Mouse (Mus musculus) embryonic fibroblast, embryonic 13.5 days (primary cell): ENCODE measurements at regions not wholly inside any gene's neighbourhood (a gene's known extent, or its start where the extent isn't known, plus 50 kb on each side); places are given as distances from the start of the nearest gene placed in this dataset.

Experiments
- H3K27ac ChIP-seq: 2 replicates; pipeline ENCODE4 v1.5.1; 2012; ENCODE audit warnings: low read length, control low read depth, inconsistent platforms; ENCODE audit not compliant: insufficient read depth
- H3K4me1 ChIP-seq: 2 replicates; pipeline ENCODE4 v1.6.1; 2011; ENCODE audit warnings: low read length; ENCODE audit not compliant: control insufficient read depth, insufficient read depth
- H3K4me3 ChIP-seq: 2 replicates; pipeline ENCODE4 v1.5.1; 2011; ENCODE audit warnings: mild to moderate bottlenecking, control low read depth, low read length; ENCODE audit not compliant: insufficient read depth
- CTCF ChIP-seq: IDR thresholded peaks from 2 replicates; pipeline ENCODE4 v1.5.1; 2011; ENCODE audit warnings: mild to moderate bottlenecking, control low read depth, low read length, moderate library complexity, borderline replicate concordance; ENCODE audit not compliant: insufficient read depth
- POLR2A ChIP-seq: IDR thresholded peaks from 2 replicates; pipeline ENCODE4 v1.6.1; 2011; ENCODE audit warnings: low read depth, mild to moderate bottlenecking, control low read depth, low read length, moderate library complexity

DNA sequence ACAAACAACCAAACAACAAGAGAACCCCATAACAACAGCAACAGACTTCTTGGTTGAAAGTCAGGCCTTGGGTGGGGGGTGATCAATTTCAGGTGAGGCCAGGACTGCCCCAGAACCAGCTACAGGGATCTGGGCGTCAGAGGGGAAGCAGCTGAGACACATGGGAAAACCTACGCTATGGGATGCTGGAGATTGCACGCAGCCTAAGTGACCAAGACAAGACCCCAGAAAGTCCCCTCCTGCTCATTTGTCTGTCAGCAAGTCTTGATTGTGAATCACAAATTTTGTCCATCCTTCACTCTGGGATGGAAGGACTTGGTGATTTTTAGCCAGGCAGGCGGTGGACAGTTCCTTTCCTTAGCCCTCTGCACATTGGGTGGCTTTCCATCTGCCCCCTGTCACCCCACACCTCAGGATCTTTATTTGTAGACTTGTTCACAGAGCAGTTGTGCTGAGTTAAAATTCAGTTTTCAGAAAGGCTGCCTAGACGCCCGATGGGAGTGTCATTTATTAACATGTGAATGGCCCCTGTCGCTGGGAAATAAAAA, 330.9 kb upstream of the Dio3 start:
- H3K4me1 ChIP-seq, result no peaks in the 10 kb centered on the region
- no peak overlapping the region for H3K27ac ChIP-seq
- no peak overlapping the region for H3K4me3 ChIP-seq
- no peak for TF ChIP-seq POLR2A
- no peak for TF ChIP-seq CTCF

DNA sequence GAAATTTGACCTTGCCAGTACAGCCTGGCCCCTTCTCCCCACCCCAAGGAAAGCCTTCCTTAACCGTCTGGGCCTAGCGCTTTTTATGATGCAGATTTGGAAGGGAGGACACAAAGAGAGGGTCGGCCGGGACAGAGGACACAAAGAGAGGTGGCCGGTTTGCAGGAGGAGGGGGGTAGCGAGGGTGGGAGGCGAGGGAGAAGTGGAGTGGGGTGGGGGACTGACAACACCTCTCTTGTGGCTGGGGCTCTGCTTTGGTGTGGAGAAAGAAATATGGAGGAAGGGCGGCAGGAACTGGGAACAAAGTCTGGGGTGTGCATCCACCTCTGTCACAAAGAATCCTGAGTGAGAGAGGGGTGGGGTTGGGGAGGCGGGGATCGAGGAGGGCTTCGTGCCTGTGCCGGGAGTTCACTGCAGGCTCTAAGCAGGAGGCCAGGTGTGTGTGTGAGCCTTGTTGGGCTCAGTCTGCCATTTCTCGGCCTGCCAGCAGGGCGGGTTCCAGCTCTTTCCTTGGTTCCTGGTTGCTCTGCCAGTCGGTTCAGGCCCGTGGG, 330.4 kb upstream of the Dio3 start:
- Histone ChIP-seq H3K27ac (no peak overlapping the region), H3K4me3 (no peak overlapping the region), H3K4me1 (no peaks in the 10 kb centered on the region)
- TF ChIP-seq POLR2A (no peak), CTCF (no peak)

DNA sequence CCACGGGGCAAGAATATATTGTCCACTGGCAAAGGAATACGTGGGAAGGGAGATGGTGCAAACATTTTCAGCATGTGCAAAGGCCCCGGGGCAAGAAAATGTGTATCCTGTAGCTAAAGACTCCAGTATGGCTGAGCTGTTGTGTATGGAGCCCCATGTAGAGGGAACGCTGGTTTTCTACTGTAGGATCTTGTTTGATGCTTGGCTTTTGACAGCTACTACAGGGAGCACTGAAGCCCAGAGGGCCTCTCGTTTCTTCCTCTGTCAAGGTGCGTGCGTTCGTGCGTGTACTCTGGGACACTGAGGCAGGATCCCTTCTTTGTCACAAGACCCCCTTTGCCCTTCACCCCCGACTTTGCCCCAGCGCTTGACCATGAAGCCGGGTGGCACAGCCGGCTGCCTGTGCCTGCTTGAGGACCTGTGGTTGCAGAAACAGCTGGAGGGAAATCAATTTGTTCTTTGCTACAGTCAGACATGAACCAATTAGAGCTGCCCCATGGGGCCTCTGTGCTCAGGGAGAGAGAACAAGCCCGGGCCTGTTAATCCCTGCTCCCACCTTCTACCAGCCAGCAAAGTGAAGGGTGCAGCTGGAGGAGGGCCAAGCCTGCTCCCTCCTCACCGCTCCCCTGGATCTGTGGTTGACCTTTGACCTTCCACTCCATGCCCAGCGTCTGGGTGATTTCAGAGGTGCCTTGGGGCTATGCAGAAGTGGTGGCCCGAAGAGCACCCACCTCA, 329.5 kb upstream of the Dio3 start:
- Histone ChIP-seq H3K4me3 (no peak overlapping the region), H3K27ac (no peak overlapping the region), H3K4me1 (no peaks in the 10 kb centered on the region)

DNA sequence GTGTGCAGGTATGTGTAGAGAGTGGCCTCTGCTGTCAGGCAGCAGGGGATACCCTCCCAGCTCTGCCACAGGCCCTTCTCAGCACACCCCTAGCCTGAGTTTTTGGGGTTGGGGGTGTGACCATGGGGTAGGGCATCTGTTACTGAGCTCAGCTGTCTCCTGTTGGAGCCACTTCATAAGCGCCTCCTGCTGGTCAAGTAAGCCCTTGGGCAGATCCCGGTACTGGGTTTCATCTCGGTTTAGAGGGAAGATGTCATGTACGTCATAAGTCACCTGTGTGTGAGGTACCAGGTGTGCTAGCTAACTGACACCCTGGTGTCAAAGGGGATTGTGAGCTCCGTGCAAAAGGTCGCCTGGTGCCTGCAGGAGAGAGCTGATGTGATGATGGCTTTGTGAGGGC, 328.2 kb upstream of the Dio3 start:
- Histone ChIP-seq H3K4me3 (no peak overlapping the region), H3K4me1 (no peaks in the 10 kb centered on the region), H3K27ac (no peak overlapping the region)
- no peak for TF ChIP-seq CTCF
- no peak for TF ChIP-seq POLR2A

More for the DNA sequence above, 329.5 kb upstream of the Dio3 start:
- TF ChIP-seq POLR2A (no peak), CTCF (no peak)

DNA sequence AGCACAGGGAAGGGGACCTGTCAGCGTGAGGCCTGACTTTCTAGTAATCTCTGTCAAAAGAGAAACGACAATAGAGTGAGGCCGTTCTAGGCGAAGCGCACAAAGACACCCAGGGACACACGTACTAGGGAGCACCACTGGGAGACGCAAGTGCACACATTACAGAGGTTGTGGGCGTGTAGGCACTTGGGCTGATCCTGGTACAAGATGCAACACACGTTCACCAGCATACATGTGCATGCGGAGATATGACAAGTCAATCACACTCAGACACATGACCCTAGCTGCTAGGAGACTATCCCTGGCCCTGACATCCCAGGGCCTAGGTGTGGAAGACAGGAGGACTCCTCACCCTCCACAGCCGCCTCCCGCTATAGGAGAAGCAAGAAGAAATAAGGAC, 327.4 kb upstream of the Dio3 start:
- TF ChIP-seq POLR2A (no peak), CTCF (no peak)
- Histone ChIP-seq H3K27ac (no peak overlapping the region), H3K4me1 (no peaks in the 10 kb centered on the region), H3K4me3 (no peak overlapping the region)

DNA sequence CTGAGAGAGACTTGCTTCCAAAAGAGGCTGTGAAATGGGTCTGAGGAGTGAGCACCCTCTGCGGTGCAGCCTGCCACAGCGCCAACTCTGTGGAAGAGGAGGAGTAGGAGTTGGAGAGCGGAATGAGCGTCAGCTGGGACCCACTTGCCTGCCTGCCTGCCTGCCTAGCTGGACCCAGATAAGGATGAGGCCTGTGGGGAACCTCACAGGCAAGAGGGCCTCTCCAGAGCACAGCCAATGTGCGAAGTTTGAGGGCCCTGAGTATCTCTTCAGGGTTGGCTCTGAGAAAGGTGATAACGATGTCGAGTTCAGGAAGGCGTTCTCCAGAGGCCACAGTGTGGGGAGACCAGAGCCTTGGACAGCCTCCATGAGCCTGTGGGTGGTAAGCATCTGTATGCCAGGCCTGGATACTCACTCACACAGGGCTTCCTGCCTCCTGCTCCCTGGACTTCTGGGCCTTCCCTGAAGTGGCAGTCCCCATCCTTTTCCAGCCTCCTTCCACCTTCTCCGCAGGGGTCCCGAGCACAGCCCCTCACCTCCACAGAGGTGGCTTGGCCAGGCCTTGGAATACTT, 326.9 kb upstream of the Dio3 start:
- no peak for TF ChIP-seq CTCF
- TF ChIP-seq POLR2A, result no peak
- Histone ChIP-seq H3K4me3 (no peak overlapping the region), H3K27ac (no peak overlapping the region), H3K4me1 (no peaks in the 10 kb centered on the region)

DNA sequence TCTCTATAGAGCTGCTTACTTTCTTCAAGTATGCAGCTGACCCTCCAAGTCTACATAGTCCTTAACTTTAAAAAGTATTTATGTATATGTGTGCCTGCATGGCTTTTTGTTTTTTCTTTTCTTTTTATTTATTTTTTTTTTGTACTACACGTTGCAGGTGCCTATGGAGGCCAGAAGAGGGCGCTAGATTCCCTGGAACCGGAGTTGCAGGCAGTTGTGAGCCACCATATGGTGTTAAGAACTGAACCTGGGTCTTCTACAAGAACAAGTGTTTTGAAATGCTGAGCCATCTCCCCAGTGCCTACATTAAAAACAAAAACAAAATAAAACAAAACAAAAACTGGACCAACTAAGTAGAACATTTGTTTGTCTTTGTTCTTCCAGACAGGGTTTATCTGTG, 325.9 kb upstream of the Dio3 start:
- no peaks in the 10 kb centered on the region for H3K4me1 ChIP-seq
- H3K27ac ChIP-seq, result no peak overlapping the region
- TF ChIP-seq POLR2A (no peak), CTCF (no peak)
- H3K4me3 ChIP-seq, result no peak overlapping the region

DNA sequence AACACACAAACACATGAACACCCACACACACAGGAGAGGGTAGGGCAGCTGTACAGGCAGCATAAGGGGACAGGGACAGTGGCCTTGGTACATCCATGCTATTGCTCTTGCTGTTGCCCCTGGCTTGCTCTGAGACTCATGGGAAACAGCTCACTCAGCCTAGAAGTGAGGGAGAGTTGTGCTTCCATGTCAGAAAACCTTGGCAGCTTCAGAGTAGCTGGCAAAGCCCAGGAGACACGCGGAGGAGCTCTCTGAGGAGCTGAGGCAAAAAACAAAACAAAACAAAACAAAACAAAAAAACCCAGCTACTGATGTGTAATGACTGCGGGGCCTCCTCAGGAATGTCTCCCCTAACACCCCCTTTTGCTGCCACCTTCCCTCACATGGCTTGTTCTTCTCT, 321.6 kb upstream of the Dio3 start:
- 0 out of 2 replicates have a peak, but pooled peaks cover 2% of the 10 kb centered on the region for H3K4me1 ChIP-seq
- no peak overlapping the region for H3K4me3 ChIP-seq
- no peak for TF ChIP-seq POLR2A
- TF ChIP-seq CTCF, result no peak
- no peak overlapping the region for H3K27ac ChIP-seq

DNA sequence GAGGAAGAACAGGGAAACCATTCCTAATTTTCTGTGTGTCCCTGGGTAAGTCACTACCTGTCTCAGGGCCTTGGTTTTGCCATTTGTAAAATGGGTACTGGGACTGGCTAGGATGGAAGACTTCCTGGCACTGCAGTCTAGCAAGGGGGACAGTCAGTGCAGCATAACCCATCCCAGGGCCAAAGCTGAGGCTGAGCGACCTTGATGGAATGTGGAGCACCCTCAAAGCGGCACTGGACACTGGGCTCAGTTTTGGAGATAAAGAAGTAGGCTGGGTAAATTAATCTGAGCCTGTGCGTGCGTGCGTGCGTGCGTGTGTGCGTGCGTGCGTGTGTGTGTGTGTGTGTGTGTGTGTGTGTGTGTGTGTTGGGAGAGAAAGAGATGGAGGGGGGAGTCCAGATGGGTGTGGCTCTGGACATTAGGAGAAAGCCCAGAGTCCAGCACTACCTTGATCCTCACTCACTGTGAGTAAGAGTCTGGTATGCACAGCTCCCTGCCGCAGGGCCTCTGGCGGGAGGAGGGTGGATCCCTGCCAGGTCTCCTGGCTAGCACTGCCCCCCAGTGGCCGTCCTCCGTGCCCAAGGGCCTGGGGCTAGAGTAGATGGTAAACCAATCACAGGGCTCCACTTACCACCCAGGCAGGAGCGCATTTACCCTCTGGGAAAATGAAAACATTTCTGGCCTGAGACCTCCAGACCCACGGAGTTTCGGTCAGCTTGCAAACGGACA, 320.3 kb upstream of the Dio3 start:
- no peak overlapping the region for H3K27ac ChIP-seq
- no peak overlapping the region for H3K4me3 ChIP-seq
- H3K4me1 ChIP-seq, result 0 out of 2 replicates have a peak, but pooled peaks cover 2% of the 10 kb centered on the region
- TF ChIP-seq POLR2A (no peak), CTCF (peak; percentile 70)

DNA sequence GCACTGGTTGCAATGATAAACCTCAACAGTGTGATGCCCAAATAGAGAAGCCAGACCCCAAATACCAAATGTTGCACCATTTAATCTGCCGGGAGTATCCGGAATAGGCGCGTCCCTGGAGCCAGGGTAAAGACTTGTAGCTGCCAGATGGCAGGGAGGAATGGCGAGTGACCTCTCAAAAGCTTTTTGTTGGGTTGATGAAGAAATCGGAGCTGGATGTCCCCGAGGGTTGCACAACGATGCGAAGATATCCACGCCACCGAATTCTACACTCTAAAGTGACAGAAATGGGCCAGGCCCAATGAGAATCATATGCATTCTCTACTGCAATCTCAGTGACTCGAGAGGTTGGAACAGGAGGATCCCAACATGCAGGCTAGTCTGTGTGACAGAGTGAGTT, 312.1 kb upstream of the Dio3 start:
- Histone ChIP-seq H3K4me1 (0 out of 2 replicates have a peak, but pooled peaks cover 2% of the 10 kb centered on the region), H3K4me3 (no peak overlapping the region), H3K27ac (no peak overlapping the region)
- no peak for TF ChIP-seq CTCF
- no peak for TF ChIP-seq POLR2A
